Mouse (Mus musculus): ENCODE data around the gene Chsy1. TPM values are rescaled to one million over a fixed set of nuclear protein-coding genes. Genes with fewer than 3 reads are reported as not detected.

Chsy1 gene
- polyA plus RNA-seq, 1 experiment from 2014 or later: 9.9 TPM

- H3K4me2 ChIP-seq: no peak overlapping the region
- H3K27me3 ChIP-seq (replicated peaks): no peaks in the 10 kb centered on the region
- H3K9me3 ChIP-seq (replicated peaks): no peaks in the 10 kb centered on the region
- no peak overlapping the region for H3K4me3 ChIP-seq (replicated peaks)
- ATAC-seq (ENCODE audit: low FRiP score): peak; percentile 66; the same call in 1 of the 2 replicates
- peak overlapping the region; percentile 58 for H3K27ac ChIP-seq (replicated peaks)
- WGBS: 42% methylated on average over 9 of the region's 9 CpGs
- peaks cover 24% of the 10 kb centered on the region for H3K4me1 ChIP-seq
- no peaks in the 10 kb centered on the region for H3K36me3 ChIP-seq
- H3K9ac ChIP-seq (replicated peaks): no peak overlapping the region
Measured at GRCm38 (mm10) chr7:66218193-66219014, 109.1 kb downstream of the Chsy1 start.

DNA sequence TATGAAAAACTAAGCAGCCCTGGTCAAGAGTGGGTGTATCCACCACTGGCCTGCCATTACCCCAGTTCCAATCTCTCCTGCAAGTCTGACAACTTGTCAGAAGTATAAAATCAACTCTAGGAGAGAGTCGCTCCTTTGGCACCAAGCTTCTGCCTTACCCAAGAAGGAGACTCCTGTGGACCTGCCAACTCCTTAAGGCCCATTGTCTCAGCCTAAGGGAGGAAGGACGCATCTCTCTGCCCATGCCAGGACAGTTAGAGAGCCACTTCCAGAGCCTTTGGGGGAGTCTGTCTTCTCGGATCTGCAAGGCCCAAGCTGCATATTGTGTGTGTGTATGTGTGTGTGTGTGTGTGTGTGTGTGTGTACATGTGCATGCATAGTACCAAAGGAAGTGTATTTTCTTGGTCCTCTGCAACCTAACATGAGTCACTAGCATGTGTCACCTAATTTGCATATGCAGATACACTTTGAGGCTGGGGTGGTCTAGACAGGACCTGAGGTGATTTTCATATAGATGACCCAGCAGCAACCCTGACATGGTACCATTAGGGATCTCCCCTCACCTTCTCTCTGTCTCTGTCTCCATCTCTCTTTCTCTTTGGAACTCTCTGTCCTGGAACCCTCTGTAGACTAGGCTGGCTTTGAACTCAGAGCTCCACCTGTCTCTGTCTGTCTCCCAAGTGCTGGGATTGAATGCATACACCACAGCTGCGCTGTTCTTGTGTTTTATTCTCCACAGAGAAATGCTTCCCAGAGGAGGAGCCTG is 109.9 kb downstream of the Chsy1 start:
- no peak overlapping the region for H3K27ac ChIP-seq (replicated peaks)

GRCm38 (mm10) chr7:66219794-66220227 is 110.5 kb downstream of the Chsy1 start:
- Histone ChIP-seq H3K4me1 (peaks cover 24% of the 10 kb centered on the region), H3K9me3 (replicated peaks) (no peaks in the 10 kb centered on the region), H3K9ac (replicated peaks) (no peak overlapping the region), H3K36me3 (no peaks in the 10 kb centered on the region), H3K4me3 (replicated peaks) (no peak overlapping the region), H3K4me2 (no peak overlapping the region), H3K27ac (replicated peaks) (no peak overlapping the region), H3K27me3 (replicated peaks) (no peaks in the 10 kb centered on the region)
- no peak for ATAC-seq (ENCODE audit: low FRiP score)
- 41% methylated on average over 4 of the region's 4 CpGs for whole genome bisulfite sequencing

More for the DNA sequence above, 109.9 kb downstream of the Chsy1 start:
- no peaks in the 10 kb centered on the region for H3K9me3 ChIP-seq (replicated peaks)
- H3K4me3 ChIP-seq (replicated peaks): no peak overlapping the region
- no peak for ATAC-seq (ENCODE audit: low FRiP score)
- H3K9ac ChIP-seq (replicated peaks): no peak overlapping the region
- 71% methylated on average over 4 of the region's 4 CpGs for WGBS
- H3K27me3 ChIP-seq (replicated peaks): no peaks in the 10 kb centered on the region
- H3K4me1 ChIP-seq: peaks cover 24% of the 10 kb centered on the region
- H3K36me3 ChIP-seq: no peaks in the 10 kb centered on the region
- no peak overlapping the region for H3K4me2 ChIP-seq

GRCm38 (mm10) chr7:66222621-66223091 is 113.3 kb downstream of the Chsy1 start:
- Histone ChIP-seq H3K4me1 (peaks cover 18% of the 10 kb centered on the region), H3K27ac (replicated peaks) (peak overlapping the region; percentile 41; the same call in 1 of the 2 replicates), H3K4me3 (replicated peaks) (no peak overlapping the region), H3K4me2 (no peak overlapping the region), H3K9ac (replicated peaks) (no peak overlapping the region), H3K27me3 (replicated peaks) (no peaks in the 10 kb centered on the region), H3K36me3 (no peaks in the 10 kb centered on the region), H3K9me3 (replicated peaks) (no peaks in the 10 kb centered on the region)
- no peak for ATAC-seq (ENCODE audit: low FRiP score)
- 16% methylated on average over 8 of the region's 8 CpGs for WGBS

Other genes with a start within 250 kb of the Chsy1 start
- 1.4 and 1.5 TPM in 2 replicates for gene Pcsk6, start 247.8 kb upstream of the Chsy1 start, polyA plus RNA-seq (2015; fragmentation: Nextera tagmentation; extraction: Ambion mirVana)
- gene Gm45213, start 65.9 kb upstream of the Chsy1 start, polyA plus RNA-seq (2015; fragmentation: Nextera tagmentation; extraction: Ambion mirVana): not detected in 2 replicates
- 116 and 133 TPM in 2 replicates for gene Snrpa1, start 50.5 kb upstream of the Chsy1 start, polyA plus RNA-seq (2015; fragmentation: Nextera tagmentation; extraction: Ambion mirVana)
- 92.0 and 93.1 TPM in 2 replicates for gene Selenos, start 29.9 kb upstream of the Chsy1 start, polyA plus RNA-seq (2015; fragmentation: Nextera tagmentation; extraction: Ambion mirVana)